Mouse (Mus musculus): ENCODE measurements around the gene Fam89b. TPM values are rescaled to one million over a fixed set of nuclear protein-coding genes. Genes with fewer than 3 reads are reported as not detected.

Fam89b gene
- total and polyA plus RNA-seq, 3 experiments, result 29.6 to 60.2 TPM; not detected in 1

GRCm38 (mm10) chr19:5704801-5705571 lies 24.5 kb downstream of the Fam89b start (continued):
- TF ChIP-seq ETS1 (IDR thresholded peaks at IDR 0.05; ENCODE audit: low read depth, low read length) (0 out of 2 replicates have a peak, but pooled peaks have one; percentile 39), RAD21 (IDR thresholded peaks at IDR 0.05; ENCODE audit: low read depth, low read length) (no peak), SIN3A (IDR thresholded peaks at IDR 0.05; ENCODE audit: low read length) (no peak), ZKSCAN1 (IDR thresholded peaks at IDR 0.05; ENCODE audit: low read depth, low read length) (no peak), MXI1 (IDR thresholded peaks at IDR 0.05; ENCODE audit: low read depth, low read length) (0 out of 2 replicates have a peak, but pooled peaks have one; percentile 26)

DNA sequence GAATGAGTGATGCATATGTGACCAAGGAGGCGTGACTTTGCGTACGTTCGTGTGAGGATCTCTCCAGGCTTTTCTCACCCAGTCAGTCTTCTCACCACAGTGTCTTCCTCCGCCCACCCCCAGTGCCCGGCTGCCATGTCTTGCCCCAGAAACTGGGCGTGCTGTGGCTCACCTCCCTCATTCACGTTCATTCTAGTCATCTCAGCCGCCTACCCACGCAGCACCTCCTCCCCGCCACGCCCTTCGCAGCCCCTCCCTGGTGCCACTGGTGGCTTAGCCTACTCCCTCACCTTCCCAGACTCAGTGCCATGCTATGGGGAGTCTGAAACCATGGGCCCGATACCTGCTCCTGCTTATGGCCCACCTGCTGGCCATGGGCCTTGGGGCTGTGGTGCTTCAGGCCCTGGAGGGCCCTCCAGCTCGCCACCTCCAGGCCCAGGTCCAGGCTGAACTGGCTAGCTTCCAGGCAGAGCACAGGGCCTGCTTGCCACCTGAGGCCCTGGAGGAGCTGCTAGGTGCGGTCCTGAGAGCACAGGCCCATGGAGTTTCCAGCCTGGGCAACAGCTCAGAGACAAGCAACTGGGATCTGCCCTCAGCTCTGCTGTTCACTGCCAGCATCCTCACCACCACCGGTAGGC lies 25.2 kb downstream of the Fam89b start, which contains the start of gene Kcnk7:
Gene Kcnk7 (plus strand): TSS at position 205 of the 638 bp plus-strand sequence.
- H3K4me1 ChIP-seq (ENCODE audit: control insufficient read depth in 1 of 2, insufficient read depth in 2 of 2, low read length in 2 of 2), result peaks cover 0 to 18% of the 10 kb centered on the region in 2 experiments; a peak in 3 of 4 replicates
- H3K27me3 ChIP-seq (ENCODE audit: control insufficient read depth in 1 of 2, insufficient read depth in 2 of 2, low read length in 2 of 2), result no peaks in the 10 kb centered on the region
- peaks cover 0 to 14% of the 10 kb centered on the region in 2 experiments; a peak in 3 of 4 replicates for H3K36me3 ChIP-seq (ENCODE audit: control insufficient read depth in 1 of 2, insufficient read depth in 2 of 2, low read length in 2 of 2)
- H3K9me3 ChIP-seq (replicated peaks; ENCODE audit: insufficient read depth, low read length), result no peaks in the 10 kb centered on the region
- peak within 1 kb of the TSS; percentile 53 for H3K27ac ChIP-seq (ENCODE audit: control insufficient read depth, low read depth, low read length)
- peak within 1 kb of the TSS; percentile 28 for H3K9ac ChIP-seq (ENCODE audit: control insufficient read depth, low read depth, low read length, poor library complexity, severe bottlenecking)
- H3K79me2 ChIP-seq (ENCODE audit: control insufficient read depth, insufficient read depth, low read length, poor library complexity), result no peaks in the 10 kb centered on the region
- no peak for TF ChIP-seq TCF12 (IDR thresholded peaks at IDR 0.05; ENCODE audit: low read depth, low read length)
- TF ChIP-seq MAZ (IDR thresholded peaks at IDR 0.05; ENCODE audit: low read depth, low read length), result 0 out of 2 replicates have a peak, but pooled peaks have one; percentile 13
- 0 out of 2 replicates have a peak, but pooled peaks have one; percentile 31 for TF ChIP-seq POLR2AphosphoS5 (IDR thresholded peaks at IDR 0.05; ENCODE audit: borderline replicate concordance, low read depth, low read length)
- no peak for TF ChIP-seq ZNF384 (IDR thresholded peaks at IDR 0.05; ENCODE audit: low read depth, low read length)
- no peak for TF ChIP-seq MAX (IDR thresholded peaks at IDR 0.05; ENCODE audit: low read length)
- DNase-seq (ENCODE audit: low read depth, low spot score), result peak; percentile 42
- H3K4me3 ChIP-seq (ENCODE audit: control insufficient read depth in 1 of 2, insufficient read depth in 1 of 2, low read depth in 2 of 2, low read length in 2 of 2), result no peak within 1 kb of the TSS

GRCm38 (mm10) chr19:5695849-5696462 lies 33.5 kb downstream of the Fam89b start:
- H3K27me3 ChIP-seq (ENCODE audit: control insufficient read depth in 1 of 2, insufficient read depth in 2 of 2, low read length in 2 of 2), result no peaks in the 10 kb centered on the region
- H3K36me3 ChIP-seq (ENCODE audit: control insufficient read depth in 1 of 2, insufficient read depth in 2 of 2, low read length in 2 of 2), result peaks cover 2 to 5% of the 10 kb centered on the region in 2 experiments; a peak in 2 of 4 replicates
- no peak overlapping the region for H3K4me3 ChIP-seq (ENCODE audit: control insufficient read depth in 1 of 2, insufficient read depth in 1 of 2, low read depth in 2 of 2, low read length in 2 of 2)
- no peak for DNase-seq (ENCODE audit: low read depth, low spot score)
- H3K9ac ChIP-seq (ENCODE audit: control insufficient read depth, low read depth, low read length, poor library complexity, severe bottlenecking), result no peak overlapping the region
- no peak overlapping the region for H3K27ac ChIP-seq (ENCODE audit: control insufficient read depth, low read depth, low read length)
- H3K79me2 ChIP-seq (ENCODE audit: control insufficient read depth, insufficient read depth, low read length, poor library complexity), result peaks cover 20% of the 10 kb centered on the region
- H3K4me1 ChIP-seq (ENCODE audit: control insufficient read depth in 1 of 2, insufficient read depth in 2 of 2, low read length in 2 of 2), result peaks cover 0 to 14% of the 10 kb centered on the region in 2 experiments; a peak in 3 of 4 replicates
- no peak for TF ChIP-seq MEF2A (IDR thresholded peaks at IDR 0.05; ENCODE audit: extremely low read depth, insufficient replicate concordance, low read depth, low read length, poor library complexity, severe bottlenecking)
- no peak for TF ChIP-seq MYB (IDR thresholded peaks at IDR 0.05; ENCODE audit: low read depth, low read length)
- no peak for TF ChIP-seq CHD2 (IDR thresholded peaks at IDR 0.05; ENCODE audit: low read length)
- TF ChIP-seq MAZ (IDR thresholded peaks at IDR 0.05; ENCODE audit: low read depth, low read length), result no peak
- no peak for TF ChIP-seq CTCF (IDR thresholded peaks at IDR 0.05 in 2 of 3, conservative IDR thresholded peaks at IDR 0.05 in 1 of 3; ENCODE audit: control insufficient read depth in 1 of 3, insufficient read depth in 1 of 3, low read depth in 2 of 3, low read length in 3 of 3, poor library complexity in 1 of 3, severe bottlenecking in 1 of 3)
- TF ChIP-seq ETS1 (IDR thresholded peaks at IDR 0.05; ENCODE audit: low read depth, low read length), result no peak
- no peak for TF ChIP-seq TAL1 (IDR thresholded peaks at IDR 0.05; ENCODE audit: low read length)
- TF ChIP-seq ZNF384 (IDR thresholded peaks at IDR 0.05; ENCODE audit: low read depth, low read length), result no peak
- TF ChIP-seq POLR2A (IDR thresholded peaks at IDR 0.05; ENCODE audit: control insufficient read depth in 1 of 2, insufficient read depth in 1 of 2, low read depth in 1 of 2, low read length in 2 of 2, poor library complexity in 1 of 2), result no peak
- TF ChIP-seq ZKSCAN1 (IDR thresholded peaks at IDR 0.05; ENCODE audit: low read depth, low read length), result no peak
- TF ChIP-seq ZMIZ1 (IDR thresholded peaks at IDR 0.05; ENCODE audit: low read depth, low read length), result no peak
- TF ChIP-seq NRF1 (IDR thresholded peaks at IDR 0.05; ENCODE audit: insufficient read depth, low read depth, low read length, poor library complexity, severe bottlenecking), result no peak
- no peak for TF ChIP-seq SMC3 (IDR thresholded peaks at IDR 0.05; ENCODE audit: low read depth, low read length)
- no peak for TF ChIP-seq ELF1 (IDR thresholded peaks at IDR 0.05; ENCODE audit: low read depth, low read length)
- no peaks in the 10 kb centered on the region for H3K9me3 ChIP-seq (replicated peaks; ENCODE audit: insufficient read depth, low read length)
